Mouse (Mus musculus): ENCODE data around the gene Smagp. TPM values are rescaled to one million over a fixed set of nuclear protein-coding genes. Genes with fewer than 3 reads are reported as not detected.
"Not testable (repeated sequence)": the region's sequence is repeated elsewhere in the genome, so short reads cannot be mapped to it uniquely, and the experiment has no call there.

Smagp gene
- polyA plus RNA-seq, 1 experiment from 2014 or later: 3.7 TPM

- H3K9me3 ChIP-seq (ENCODE audit: control insufficient read depth, low read length): no peaks in the 10 kb centered on the region
- H3K4me2 ChIP-seq (ENCODE audit: low read depth, low read length, severe bottlenecking): peak overlapping the region; percentile 83
- under 1% methylated on average over 31 of the region's 43 CpGs for WGBS
- H3K27ac ChIP-seq (ENCODE audit: low read depth, low read length): peak overlapping the region; percentile 94
- peak overlapping the region; percentile 90 for H3K4me3 ChIP-seq (ENCODE audit: low read depth, low read length)
- H3K9ac ChIP-seq (ENCODE audit: low read length): peak overlapping the region; percentile 87
- 0 out of 2 replicates have a peak, but pooled peaks cover 8% of the 10 kb centered on the region for H3K36me3 ChIP-seq (ENCODE audit: control insufficient read depth, insufficient read depth, low read length)
- peak; percentile 78 for ATAC-seq (replicated peaks; ENCODE audit: low FRiP score)
- H3K27me3 ChIP-seq (ENCODE audit: control insufficient read depth, insufficient read depth, low read length): no peaks in the 10 kb centered on the region
- peaks cover 7% of the 10 kb centered on the region; the same call in 1 of the 2 replicates for H3K4me1 ChIP-seq (replicated peaks; ENCODE audit: control insufficient read depth, insufficient read depth, low read length)
- peak; percentile 94 for DNase-seq (ENCODE audit: low spot score)
Observed at GRCm38 (mm10) chr15:100615825-100616220, 20.9 kb downstream of the Smagp start.

GRCm38 (mm10) chr15:100614996-100615824 lies 21.5 kb downstream of the Smagp start, which contains the start of gene Dazap2:
TSS of gene Dazap2 (plus strand) at chr15:100615349.
- Histone ChIP-seq H3K36me3 (ENCODE audit: control insufficient read depth, insufficient read depth, low read length) (0 out of 2 replicates have a peak, but pooled peaks cover 8% of the 10 kb centered on the region), H3K9ac (ENCODE audit: low read length) (peak within 1 kb of the TSS; percentile 87), H3K4me1 (replicated peaks; ENCODE audit: control insufficient read depth, insufficient read depth, low read length) (peaks cover 7% of the 10 kb centered on the region; the same call in 1 of the 2 replicates), H3K9me3 (ENCODE audit: control insufficient read depth, low read length) (no peaks in the 10 kb centered on the region), H3K27ac (ENCODE audit: low read depth, low read length) (peak within 1 kb of the TSS; percentile 94), H3K4me3 (ENCODE audit: low read depth, low read length) (peak within 1 kb of the TSS; percentile 90), H3K4me2 (ENCODE audit: low read depth, low read length, severe bottlenecking) (peak within 1 kb of the TSS; percentile 83), H3K27me3 (ENCODE audit: control insufficient read depth, insufficient read depth, low read length) (no peaks in the 10 kb centered on the region)
- WGBS: under 1% methylated on average over 88 of the region's 99 CpGs
- peak; percentile 100 for DNase-seq (ENCODE audit: low spot score)
- ATAC-seq (replicated peaks; ENCODE audit: low FRiP score): peak; percentile 90

- H3K4me2 ChIP-seq (ENCODE audit: low read depth, low read length, severe bottlenecking): peak overlapping the region; percentile 73
- no peak for ATAC-seq (replicated peaks; ENCODE audit: low FRiP score)
- H3K27me3 ChIP-seq (ENCODE audit: control insufficient read depth, insufficient read depth, low read length): no peaks in the 10 kb centered on the region
- H3K4me1 ChIP-seq (replicated peaks; ENCODE audit: control insufficient read depth, insufficient read depth, low read length): peaks cover 7% of the 10 kb centered on the region; the same call in 1 of the 2 replicates
- 11% methylated on average over 43 of the region's 43 CpGs for WGBS
- no peaks in the 10 kb centered on the region for H3K9me3 ChIP-seq (ENCODE audit: control insufficient read depth, low read length)
- peak overlapping the region; percentile 53 for H3K9ac ChIP-seq (ENCODE audit: low read length)
- peak; percentile 60 for DNase-seq (ENCODE audit: low spot score)
- H3K27ac ChIP-seq (ENCODE audit: low read depth, low read length): no peak overlapping the region
- 0 out of 2 replicates have a peak, but pooled peaks cover 8% of the 10 kb centered on the region for H3K36me3 ChIP-seq (ENCODE audit: control insufficient read depth, insufficient read depth, low read length)
- peak overlapping the region; percentile 90 for H3K4me3 ChIP-seq (ENCODE audit: low read depth, low read length)
Observed at GRCm38 (mm10) chr15:100614218-100614995, 22.3 kb downstream of the Smagp start.

GRCm38 (mm10) chr15:100613584-100613983 lies 23.2 kb downstream of the Smagp start:
- no peaks in the 10 kb centered on the region for H3K9me3 ChIP-seq (ENCODE audit: control insufficient read depth, low read length)
- H3K4me3 ChIP-seq (ENCODE audit: low read depth, low read length): no peak overlapping the region
- 0 out of 2 replicates have a peak overlapping the region, but pooled peaks have one; percentile 35 for H3K9ac ChIP-seq (ENCODE audit: low read length)
- no peak overlapping the region for H3K27ac ChIP-seq (ENCODE audit: low read depth, low read length)
- 0 out of 2 replicates have a peak, but pooled peaks cover 2% of the 10 kb centered on the region for H3K36me3 ChIP-seq (ENCODE audit: control insufficient read depth, insufficient read depth, low read length)
- peak overlapping the region; percentile 40; the same call in 1 of the 2 replicates for H3K4me2 ChIP-seq (ENCODE audit: low read depth, low read length, severe bottlenecking)
- H3K4me1 ChIP-seq (replicated peaks; ENCODE audit: control insufficient read depth, insufficient read depth, low read length): peaks cover 7% of the 10 kb centered on the region; the same call in 1 of the 2 replicates
- no peaks in the 10 kb centered on the region for H3K27me3 ChIP-seq (ENCODE audit: control insufficient read depth, insufficient read depth, low read length)
- peak; percentile 91 for DNase-seq (ENCODE audit: low spot score)
- ATAC-seq (replicated peaks; ENCODE audit: low FRiP score): no peak
- 10% methylated on average over 16 of the region's 16 CpGs for WGBS

- DNase-seq (ENCODE audit: low spot score) (no peak), ATAC-seq (replicated peaks; ENCODE audit: low FRiP score) (no peak)
- Histone ChIP-seq H3K9ac (ENCODE audit: low read length) (no peak overlapping the region), H3K4me1 (replicated peaks; ENCODE audit: control insufficient read depth, insufficient read depth, low read length) (peaks cover 7% of the 10 kb centered on the region; the same call in 1 of the 2 replicates), H3K36me3 (ENCODE audit: control insufficient read depth, insufficient read depth, low read length) (no peaks in the 10 kb centered on the region), H3K4me2 (ENCODE audit: low read depth, low read length, severe bottlenecking) (no peak overlapping the region), H3K27ac (ENCODE audit: low read depth, low read length) (no peak overlapping the region), H3K27me3 (ENCODE audit: control insufficient read depth, insufficient read depth, low read length) (no peaks in the 10 kb centered on the region), H3K9me3 (ENCODE audit: control insufficient read depth, low read length) (no peaks in the 10 kb centered on the region), H3K4me3 (ENCODE audit: low read depth, low read length) (no peak overlapping the region)
- WGBS: 64% methylated on average over 2 of the region's 2 CpGs
Observed at GRCm38 (mm10) chr15:100612432-100612831, 24.3 kb downstream of the Smagp start.

GRCm38 (mm10) chr15:100611951-100612350 lies 24.8 kb downstream of the Smagp start:
- Histone ChIP-seq H3K27me3 (ENCODE audit: control insufficient read depth, insufficient read depth, low read length) (no peaks in the 10 kb centered on the region), H3K27ac (ENCODE audit: low read depth, low read length) (no peak overlapping the region), H3K9ac (ENCODE audit: low read length) (no peak overlapping the region), H3K4me2 (ENCODE audit: low read depth, low read length, severe bottlenecking) (no peak overlapping the region), H3K36me3 (ENCODE audit: control insufficient read depth, insufficient read depth, low read length) (no peaks in the 10 kb centered on the region), H3K4me3 (ENCODE audit: low read depth, low read length) (no peak overlapping the region), H3K9me3 (ENCODE audit: control insufficient read depth, low read length) (no peaks in the 10 kb centered on the region), H3K4me1 (replicated peaks; ENCODE audit: control insufficient read depth, insufficient read depth, low read length) (peaks cover 7% of the 10 kb centered on the region; the same call in 1 of the 2 replicates)
- DNase-seq (ENCODE audit: low spot score) (no peak), ATAC-seq (replicated peaks; ENCODE audit: low FRiP score) (no peak)
- WGBS: 91% methylated on average over 7 of the region's 7 CpGs

GRCm38 (mm10) chr15:100606677-100607076 lies 30.1 kb downstream of the Smagp start:
- 90% methylated on average over 8 of the region's 8 CpGs for WGBS
- H3K27ac ChIP-seq (ENCODE audit: low read depth, low read length); ATAC-seq (replicated peaks; ENCODE audit: low FRiP score); H3K27me3 ChIP-seq (ENCODE audit: control insufficient read depth, insufficient read depth, low read length); H3K36me3 ChIP-seq (ENCODE audit: control insufficient read depth, insufficient read depth, low read length); H3K9me3 ChIP-seq (ENCODE audit: control insufficient read depth, low read length); H3K4me2 ChIP-seq (ENCODE audit: low read depth, low read length, severe bottlenecking); DNase-seq (ENCODE audit: low spot score); H3K4me1 ChIP-seq (replicated peaks; ENCODE audit: control insufficient read depth, insufficient read depth, low read length); H3K9ac ChIP-seq (ENCODE audit: low read length); H3K4me3 ChIP-seq (ENCODE audit: low read depth, low read length): not testable (repeated sequence)

- H3K4me3 ChIP-seq (ENCODE audit: low read depth, low read length): no peak overlapping the region
- 47% methylated on average over 3 of the region's 3 CpGs for WGBS
- no peak for ATAC-seq (replicated peaks; ENCODE audit: low FRiP score)
Observed at GRCm38 (mm10) chr15:100601669-100602068, 35.1 kb downstream of the Smagp start.

More at GRCm38 (mm10) chr15:100601669-100602068, 35.1 kb downstream of the Smagp start:
- H3K4me2 ChIP-seq (ENCODE audit: low read depth, low read length, severe bottlenecking): no peak overlapping the region
- no peaks in the 10 kb centered on the region for H3K9me3 ChIP-seq (ENCODE audit: control insufficient read depth, low read length)
- no peak for DNase-seq (ENCODE audit: low spot score)
- no peaks in the 10 kb centered on the region for H3K36me3 ChIP-seq (ENCODE audit: control insufficient read depth, insufficient read depth, low read length)
- H3K27me3 ChIP-seq (ENCODE audit: control insufficient read depth, insufficient read depth, low read length): peaks cover 13% of the 10 kb centered on the region
- no peak overlapping the region for H3K9ac ChIP-seq (ENCODE audit: low read length)
- no peak overlapping the region for H3K27ac ChIP-seq (ENCODE audit: low read depth, low read length)
- peaks cover 12% of the 10 kb centered on the region for H3K4me1 ChIP-seq (replicated peaks; ENCODE audit: control insufficient read depth, insufficient read depth, low read length)
